Mouse (Mus musculus): ENCODE measurements at regions not wholly inside any gene's neighbourhood (a gene's known extent, or its start where the extent isn't known, plus 50 kb on each side); places are given as distances from the start of the nearest gene placed in this dataset.

- TF ChIP-seq POLR2A (IDR thresholded peaks at IDR 0.05; ENCODE audit: control insufficient read depth in 1 of 2, insufficient read depth in 1 of 2, low read depth in 1 of 2, low read length in 2 of 2, poor library complexity in 1 of 2) (no peak), UBTF (IDR thresholded peaks at IDR 0.05; ENCODE audit: borderline replicate concordance, insufficient read depth, low read depth, low read length) (no peak), CTCF (IDR thresholded peaks at IDR 0.05 in 2 of 3, conservative IDR thresholded peaks at IDR 0.05 in 1 of 3; ENCODE audit: control insufficient read depth in 1 of 3, insufficient read depth in 1 of 3, low read depth in 2 of 3, low read length in 3 of 3, poor library complexity in 1 of 3, severe bottlenecking in 1 of 3) (no peak), MAX (IDR thresholded peaks at IDR 0.05; ENCODE audit: low read length) (no peak), POLR2AphosphoS2 (IDR thresholded peaks at IDR 0.05; ENCODE audit: low read length) (no peak), CHD2 (IDR thresholded peaks at IDR 0.05; ENCODE audit: low read length) (no peak)
Measured at GRCm38 (mm10) chr5:43461987-43462715, 53.2 kb upstream of the C1qtnf7 start.

Data from MEL (cell line).